Mouse (Mus musculus) stomach, embryonic 15.5 days (tissue): Measurements from ENCODE around the gene Ncoa7. TPM values are rescaled to one million over a fixed set of nuclear protein-coding genes. Genes with fewer than 3 reads are reported as not detected.
"Not testable (repeated sequence)": the region's sequence is repeated elsewhere in the genome, so short reads cannot be mapped to it uniquely, and the experiment has no call there.

Experiments used
- ATAC-seq: fragments of 200-750 bp; cut with Nextera tagmentation; 2 replicates; pipeline ENCODE4 v1.8.0; 2017; ENCODE audit warnings: low read depth, moderate number of reproducible peaks, moderate TSS enrichment; ENCODE audit not compliant: insufficient read depth, low FRiP score
- H3K27ac ChIP-seq: fragments of 300-500 bp; sonication (generic); 2 replicates; pipeline ENCODE4 v1.5.1; 2015; ENCODE audit warnings: mild to moderate bottlenecking, inconsistent platforms
- H3K27me3 ChIP-seq: fragments of 300-500 bp; sonication (generic); replicated peaks from 2 replicates; pipeline ENCODE4 v1.6.1; 2015; ENCODE audit warnings: inconsistent platforms
- H3K36me3 ChIP-seq: fragments of 300-500 bp; sonication (generic); 2 replicates; pipeline ENCODE4 v1.6.1; 2015; ENCODE audit warnings: inconsistent platforms
- H3K4me1 ChIP-seq: fragments of 300-500 bp; sonication (generic); 2 replicates; pipeline ENCODE4 v1.6.1; 2015; ENCODE audit warnings: inconsistent platforms
- H3K4me2 ChIP-seq: fragments of 300-500 bp; sonication (generic); 2 replicates; pipeline ENCODE4 v1.6.1; 2015; ENCODE audit warnings: mild to moderate bottlenecking, inconsistent platforms
- H3K4me3 ChIP-seq: fragments of 300-500 bp; sonication (generic); replicated peaks from 2 replicates; pipeline ENCODE4 v1.5.1; 2015; ENCODE audit warnings: inconsistent platforms
- H3K9ac ChIP-seq: fragments of 300-500 bp; sonication (generic); 2 replicates; pipeline ENCODE4 v1.6.1; 2015; ENCODE audit warnings: inconsistent platforms
- H3K9me3 ChIP-seq: fragments of 300-500 bp; sonication (generic); 2 replicates; pipeline ENCODE4 v1.6.1; 2016; ENCODE audit warnings: inconsistent platforms
- WGBS: fragments of 180-500 bp; shearing (Covaris S2); methylation state at CpG from one replicate; pipeline ENCODE4 v1.1.7; 2015; 5-methylcytosine and 5-hydroxymethylcytosine counted together
- polyA plus RNA-seq: library from polyadenylated mRNA; unstranded; fragments of >200 nt; fragmentation: Nextera tagmentation; extraction: Ambion mirVana; gene quantifications from 2 replicates; pipeline ENCODE4 v1.2.1, GENCODE M21; 2015

The Ncoa7 gene
- polyA plus RNA-seq, 1 experiment from 2014 or later = 11.6 TPM

GRCm38 (mm10) chr10:30628444-30628843 lies 174.7 kb downstream of the Ncoa7 start:
- WGBS = 90% methylated on average over 11 of the region's 11 CpGs
- not testable (repeated sequence) for H3K4me1 ChIP-seq, ATAC-seq, H3K36me3 ChIP-seq, H3K27ac ChIP-seq, H3K4me3 ChIP-seq, H3K27me3 ChIP-seq, H3K9ac ChIP-seq, H3K9me3 ChIP-seq, H3K4me2 ChIP-seq

GRCm38 (mm10) chr10:30627548-30627947 lies 175.6 kb downstream of the Ncoa7 start:
- Histone ChIP-seq H3K4me3 (no peak overlapping the region), H3K36me3 (no peaks in the 10 kb centered on the region), H3K27ac (no peak overlapping the region), H3K27me3 (no peaks in the 10 kb centered on the region), H3K4me2 (no peak overlapping the region), H3K9ac (no peak overlapping the region), H3K4me1 (no peaks in the 10 kb centered on the region), H3K9me3 (no peaks in the 10 kb centered on the region)
- ATAC-seq = no peak
- WGBS = 22% methylated on average over 1 of the region's 1 CpGs

DNA sequence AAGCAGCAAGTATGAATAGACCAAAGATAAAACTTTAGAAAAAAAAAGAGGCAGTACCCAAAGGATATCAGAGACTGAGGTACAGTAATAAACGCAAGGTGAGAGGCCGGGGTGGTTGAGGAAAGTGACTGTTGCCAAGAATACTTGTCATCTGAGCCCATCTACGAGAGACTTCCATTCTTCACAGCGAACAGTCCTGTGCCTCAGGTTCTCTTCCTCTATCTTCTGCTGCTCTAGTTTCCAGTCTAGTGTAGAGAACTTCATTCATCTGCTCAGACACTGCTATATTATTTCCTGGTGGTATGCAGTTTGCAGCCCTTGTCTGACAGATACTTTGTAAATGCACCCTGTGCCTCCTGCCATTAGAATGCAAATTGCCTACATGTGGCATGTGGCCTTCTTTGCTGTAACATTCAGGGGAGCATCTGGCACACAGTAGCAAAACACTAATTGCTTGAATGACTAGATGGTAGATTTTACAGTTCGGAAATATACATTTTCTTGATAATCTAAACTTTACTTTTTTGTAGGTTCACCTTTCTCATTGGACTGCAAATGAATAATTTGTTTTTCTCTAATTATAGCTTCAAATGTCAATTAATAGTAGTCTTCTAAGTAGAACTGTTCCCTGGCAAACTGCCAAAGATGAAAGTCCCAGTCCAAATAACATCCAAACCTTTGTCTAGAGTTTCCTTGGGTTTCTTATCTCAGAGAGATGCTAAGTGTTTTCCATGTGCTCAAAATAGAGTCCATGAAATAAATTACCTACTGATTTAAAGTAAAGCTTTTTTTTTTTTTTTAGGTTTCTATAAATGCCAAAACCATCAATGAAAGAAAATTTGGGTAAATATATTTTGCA lies 178.7 kb downstream of the Ncoa7 start:
- no peaks in the 10 kb centered on the region for H3K36me3 ChIP-seq
- 64% methylated on average over 5 of the region's 5 CpGs for WGBS

GRCm38 (mm10) chr10:30622928-30623327 lies 180.2 kb downstream of the Ncoa7 start:
- Histone ChIP-seq H3K27me3 (no peaks in the 10 kb centered on the region), H3K9me3 (no peaks in the 10 kb centered on the region), H3K9ac (no peak overlapping the region), H3K4me3 (no peak overlapping the region), H3K36me3 (no peaks in the 10 kb centered on the region), H3K4me1 (no peaks in the 10 kb centered on the region), H3K27ac (no peak overlapping the region), H3K4me2 (no peak overlapping the region)
- ATAC-seq = no peak

More for the DNA sequence above, 178.7 kb downstream of the Ncoa7 start:
- H3K9me3 ChIP-seq = no peaks in the 10 kb centered on the region
- no peak overlapping the region for H3K4me3 ChIP-seq
- no peaks in the 10 kb centered on the region for H3K27me3 ChIP-seq
- no peak overlapping the region for H3K9ac ChIP-seq
- no peak for ATAC-seq
- H3K4me1 ChIP-seq = no peaks in the 10 kb centered on the region
- no peak overlapping the region for H3K4me2 ChIP-seq
- H3K27ac ChIP-seq = no peak overlapping the region

DNA sequence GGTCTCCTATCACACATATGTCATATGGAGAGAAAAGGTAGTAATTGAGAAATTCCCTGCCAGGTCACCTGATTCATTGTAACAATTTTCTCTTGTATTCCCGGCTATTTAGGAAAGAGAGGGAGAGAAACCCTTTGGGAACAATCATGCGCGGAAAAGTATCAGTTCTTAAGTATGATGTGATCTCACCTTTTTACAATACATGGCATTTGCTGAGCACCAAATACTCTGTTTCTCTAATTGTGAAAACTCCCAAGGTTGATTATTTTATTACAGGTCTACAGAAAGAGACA lies 184.3 kb downstream of the Ncoa7 start:
- no peak overlapping the region for H3K9ac ChIP-seq

DNA sequence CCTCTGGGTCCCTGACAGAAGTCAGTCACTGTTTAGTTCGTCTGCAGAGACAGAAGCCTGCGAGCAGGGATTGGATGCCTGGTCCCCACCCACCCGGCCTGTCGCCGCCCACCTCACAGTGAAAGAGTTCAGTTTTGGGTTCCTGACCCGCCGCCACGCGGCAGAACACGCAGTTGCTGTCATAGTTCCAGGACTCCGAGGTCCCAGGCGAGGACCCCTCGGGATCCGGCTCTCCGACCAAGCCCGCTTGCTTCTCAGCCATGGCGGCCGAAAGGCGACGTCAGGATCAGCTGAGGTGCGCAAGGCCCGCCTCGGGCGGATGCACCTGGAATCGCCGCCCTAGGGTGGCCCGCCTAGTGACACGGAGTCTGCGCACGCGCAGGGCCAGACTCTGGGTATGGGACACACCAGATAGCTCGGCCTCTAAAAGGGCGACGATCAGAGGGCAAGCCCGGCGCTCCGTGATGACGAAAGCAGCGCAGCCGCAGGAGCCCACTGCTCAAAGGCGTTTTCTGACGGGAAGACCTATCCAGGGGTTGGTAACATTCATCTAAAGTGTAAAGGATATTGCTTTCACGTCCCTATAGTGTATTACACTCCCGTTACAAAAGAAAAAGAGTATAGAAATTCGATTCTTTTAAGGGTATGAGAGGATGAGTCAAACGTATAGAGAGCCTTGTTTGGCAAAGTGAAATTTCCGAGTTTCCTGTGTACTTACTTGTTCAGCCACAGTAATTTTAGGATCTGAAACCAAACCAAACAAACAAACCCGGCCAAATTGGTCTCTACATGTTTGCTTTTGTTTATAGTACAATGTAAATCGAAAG lies 184.8 kb downstream of the Ncoa7 start:
- no peaks in the 10 kb centered on the region for H3K9me3 ChIP-seq
- under 1% methylated on average over 49 of the region's 49 CpGs for WGBS
- H3K4me2 ChIP-seq = peak overlapping the region; percentile 73
- peak; percentile 100 for ATAC-seq
- peak overlapping the region; percentile 92 for H3K27ac ChIP-seq
- H3K27me3 ChIP-seq = no peaks in the 10 kb centered on the region
- H3K36me3 ChIP-seq = no peaks in the 10 kb centered on the region
- H3K9ac ChIP-seq = peak overlapping the region; percentile 25
- no peaks in the 10 kb centered on the region for H3K4me1 ChIP-seq
- H3K4me3 ChIP-seq = peak overlapping the region; percentile 63

More for the DNA sequence above, 184.3 kb downstream of the Ncoa7 start:
- Histone ChIP-seq H3K4me1 (no peaks in the 10 kb centered on the region), H3K36me3 (no peaks in the 10 kb centered on the region), H3K27ac (no peak overlapping the region), H3K9me3 (no peaks in the 10 kb centered on the region), H3K4me3 (peak overlapping the region; percentile 63), H3K27me3 (no peaks in the 10 kb centered on the region), H3K4me2 (peak overlapping the region; percentile 73)
- no peak for ATAC-seq
- WGBS = 39% methylated on average over 3 of the region's 3 CpGs

DNA sequence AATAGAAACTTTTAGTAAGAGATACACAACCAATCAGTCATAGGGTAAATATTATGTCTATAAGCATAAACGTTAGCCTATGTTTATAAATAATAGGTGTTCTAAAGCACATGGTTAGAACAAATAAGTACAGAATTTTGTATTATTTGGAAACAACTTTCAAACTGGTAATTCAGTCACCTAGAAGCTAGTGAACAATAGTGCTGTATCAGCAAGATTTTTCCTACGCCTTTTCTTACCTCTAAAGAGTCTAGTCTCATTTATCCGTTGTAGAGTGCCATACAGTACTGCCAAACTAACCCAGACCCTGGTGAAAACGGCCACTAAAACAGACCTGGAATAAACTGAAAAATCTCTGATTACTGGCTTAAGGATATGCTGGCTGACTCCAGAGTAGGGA lies 190.1 kb downstream of the Ncoa7 start:
- H3K27ac ChIP-seq = no peak overlapping the region
- H3K36me3 ChIP-seq = no peaks in the 10 kb centered on the region
- H3K4me2 ChIP-seq = no peak overlapping the region
- H3K4me1 ChIP-seq = no peaks in the 10 kb centered on the region
- H3K9ac ChIP-seq = no peak overlapping the region
- 73% methylated on average over 4 of the region's 4 CpGs for WGBS
- no peaks in the 10 kb centered on the region for H3K27me3 ChIP-seq
- no peak for ATAC-seq
- H3K4me3 ChIP-seq = no peak overlapping the region
- H3K9me3 ChIP-seq = no peaks in the 10 kb centered on the region

- Histone ChIP-seq H3K4me1 (no peaks in the 10 kb centered on the region), H3K4me2 (no peak overlapping the region), H3K27ac (no peak overlapping the region), H3K9me3 (no peaks in the 10 kb centered on the region), H3K36me3 (no peaks in the 10 kb centered on the region), H3K27me3 (no peaks in the 10 kb centered on the region), H3K9ac (no peak overlapping the region), H3K4me3 (no peak overlapping the region)
- no peak for ATAC-seq
Observed at GRCm38 (mm10) chr10:30609614-30610013, 193.5 kb downstream of the Ncoa7 start.

- Histone ChIP-seq H3K27me3 (no peaks in the 10 kb centered on the region), H3K9me3 (no peaks in the 10 kb centered on the region), H3K4me2 (no peak overlapping the region), H3K9ac (no peak overlapping the region), H3K36me3 (no peaks in the 10 kb centered on the region), H3K4me3 (no peak overlapping the region), H3K27ac (no peak overlapping the region), H3K4me1 (no peaks in the 10 kb centered on the region)
- 62% methylated on average over 2 of the region's 2 CpGs for WGBS
- no peak for ATAC-seq
Observed at GRCm38 (mm10) chr10:30608109-30608508, 195.0 kb downstream of the Ncoa7 start.

- Histone ChIP-seq H3K9me3 (no peaks in the 10 kb centered on the region), H3K36me3 (no peaks in the 10 kb centered on the region; the same call in 1 of the 2 replicates), H3K27me3 (no peaks in the 10 kb centered on the region), H3K9ac (peak within 1 kb of the TSS; percentile 55), H3K4me2 (peak within 1 kb of the TSS; percentile 62), H3K4me1 (peaks cover 7% of the 10 kb centered on the region; the same call in 1 of the 2 replicates), H3K27ac (peak within 1 kb of the TSS; percentile 76), H3K4me3 (peak within 1 kb of the TSS; percentile 80)
- WGBS = under 1% methylated on average over 25 of the region's 28 CpGs
- ATAC-seq = peak; percentile 95
Observed at GRCm38 (mm10) chr10:30600542-30600966, 202.6 kb downstream of the Ncoa7 start, which contains the start of gene Trmt11. TSS of gene Trmt11 (minus strand) at chr10:30600749.

- no peaks in the 10 kb centered on the region for H3K27me3 ChIP-seq
- 0% methylated on average over 27 of the region's 27 CpGs for WGBS
- H3K9me3 ChIP-seq = no peaks in the 10 kb centered on the region
- H3K4me2 ChIP-seq = peak overlapping the region; percentile 62
- H3K9ac ChIP-seq = peak overlapping the region; percentile 55
- peaks cover 7% of the 10 kb centered on the region; the same call in 1 of the 2 replicates for H3K4me1 ChIP-seq
- peaks cover under 1% of the 10 kb centered on the region; the same call in 1 of the 2 replicates for H3K36me3 ChIP-seq
- peak overlapping the region; percentile 76 for H3K27ac ChIP-seq
- peak overlapping the region; percentile 80 for H3K4me3 ChIP-seq
- peak; percentile 81; the same call in 1 of the 2 replicates for ATAC-seq
Observed at GRCm38 (mm10) chr10:30600094-30600534, 203.0 kb downstream of the Ncoa7 start.

- Histone ChIP-seq H3K27ac (no peak overlapping the region), H3K27me3 (no peaks in the 10 kb centered on the region), H3K4me3 (no peak overlapping the region), H3K4me2 (no peak overlapping the region), H3K36me3 (peaks cover 2% of the 10 kb centered on the region; the same call in 1 of the 2 replicates), H3K9ac (no peak overlapping the region), H3K4me1 (no peaks in the 10 kb centered on the region), H3K9me3 (no peaks in the 10 kb centered on the region)
- 63% methylated on average over 5 of the region's 5 CpGs for WGBS
- ATAC-seq = no peak
Observed at GRCm38 (mm10) chr10:30587037-30587436, 216.1 kb downstream of the Ncoa7 start.
